Mouse (Mus musculus): ENCODE measurements around the gene Nrros.

DNA sequence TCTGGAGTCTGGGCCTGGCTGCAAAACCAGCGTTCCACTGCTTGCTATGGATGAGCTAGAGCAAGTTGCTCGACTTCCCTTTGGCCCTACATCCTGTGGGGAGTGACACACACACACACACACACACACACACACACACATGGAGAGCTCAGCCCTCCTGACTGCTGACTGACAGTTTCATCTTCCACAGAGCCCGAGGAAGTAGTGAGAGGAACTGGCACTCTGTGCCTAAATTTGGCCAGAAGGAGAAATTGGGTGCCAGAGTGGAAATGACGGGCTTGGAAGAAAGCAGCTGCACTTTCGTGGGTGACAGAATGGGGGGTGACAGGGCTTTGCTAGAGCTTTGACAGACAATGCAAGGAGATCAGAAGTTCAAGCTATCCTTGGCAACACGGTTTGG, 23.7 kb upstream of the Nrros start:
- no peak for TF ChIP-seq CTCF (IDR thresholded peaks at IDR 0.05; ENCODE audit: low read depth, low read length)
- no peak for TF ChIP-seq POLR2A (IDR thresholded peaks at IDR 0.05; ENCODE audit: borderline replicate concordance, low read depth, low read length)

Measured in bone marrow macrophage, adult 2 months (primary cell).